Mouse (Mus musculus) bone marrow macrophage, adult 2 months (primary cell): ENCODE data around the gene Ppp1r3d. TPM values are rescaled to one million over a fixed set of nuclear protein-coding genes. Genes with fewer than 3 reads are reported as not detected.

Experiments used
- H3K27ac ChIP-seq: 2 replicates; pipeline ENCODE4 v1.5.1; 2012; ENCODE audit warnings: low read depth, low read length; ENCODE audit not compliant: insufficient read depth
- H3K4me1 ChIP-seq: 2 replicates; pipeline ENCODE4 v1.6.1; 2012; ENCODE audit warnings: low read length; ENCODE audit not compliant: control insufficient read depth, insufficient read depth
- H3K4me3 ChIP-seq: 2 replicates; pipeline ENCODE4 v1.5.1; 2012; ENCODE audit warnings: mild to moderate bottlenecking, low read length, moderate library complexity; ENCODE audit not compliant: insufficient read depth
- CTCF ChIP-seq: IDR thresholded peaks from 2 replicates; pipeline ENCODE4 v1.5.1; 2012; ENCODE audit warnings: low read depth, mild to moderate bottlenecking, low read length, moderate library complexity
- POLR2A ChIP-seq: IDR thresholded peaks from 2 replicates; pipeline ENCODE4 v1.6.1; 2012; ENCODE audit warnings: mild to moderate bottlenecking, low read depth, low read length, borderline replicate concordance
- polyA plus RNA-seq: library from polyadenylated mRNA; stranded (reverse); fragments of >200 nt; gene quantifications from 2 replicates; pipeline ENCODE4 v1.2.4, GENCODE M21; 2012; ENCODE audit not compliant: missing spikeins, insufficient read depth, insufficient read length

Ppp1r3d gene
- polyA plus RNA-seq, 1 experiment, result 1.9 TPM

- no peak for TF ChIP-seq POLR2A
- TF ChIP-seq CTCF, result no peak
- Histone ChIP-seq H3K27ac (no peak overlapping the region), H3K4me3 (no peak overlapping the region), H3K4me1 (no peaks in the 10 kb centered on the region)
These were observed 19.2 kb upstream of the Ppp1r3d start for GRCm38 (mm10) chr2:178433495-178433894.

- H3K4me1 ChIP-seq, result no peaks in the 10 kb centered on the region
These were observed 16.0 kb upstream of the Ppp1r3d start, which contains the start of gene Cdh26 for GRCm38 (mm10) chr2:178430231-178430630. TSS of gene Cdh26 (plus strand) at chr2:178430531.

GRCm38 (mm10) chr2:178429426-178429825, 15.2 kb upstream of the Ppp1r3d start:
- no peak overlapping the region for H3K27ac ChIP-seq

More at GRCm38 (mm10) chr2:178430231-178430630, 16.0 kb upstream of the Ppp1r3d start, which contains the start of gene Cdh26:
- H3K27ac ChIP-seq, result no peak within 1 kb of the TSS
- no peak within 1 kb of the TSS for H3K4me3 ChIP-seq
- no peak for TF ChIP-seq CTCF
- TF ChIP-seq POLR2A, result no peak

GRCm38 (mm10) chr2:178428676-178429075, 14.4 kb upstream of the Ppp1r3d start:
- no peak overlapping the region for H3K27ac ChIP-seq
- no peaks in the 10 kb centered on the region for H3K4me1 ChIP-seq
- H3K4me3 ChIP-seq, result no peak overlapping the region
- no peak for TF ChIP-seq POLR2A
- no peak for TF ChIP-seq CTCF

More at GRCm38 (mm10) chr2:178429426-178429825, 15.2 kb upstream of the Ppp1r3d start:
- Histone ChIP-seq H3K4me1 (no peaks in the 10 kb centered on the region), H3K4me3 (no peak overlapping the region)
- no peak for TF ChIP-seq CTCF
- TF ChIP-seq POLR2A, result no peak

GRCm38 (mm10) chr2:178428183-178428582, 13.9 kb upstream of the Ppp1r3d start:
- H3K4me1 ChIP-seq, result no peaks in the 10 kb centered on the region
- no peak overlapping the region for H3K27ac ChIP-seq
- H3K4me3 ChIP-seq, result no peak overlapping the region
- TF ChIP-seq POLR2A, result no peak

GRCm38 (mm10) chr2:178427181-178427580, 12.9 kb upstream of the Ppp1r3d start:
- Histone ChIP-seq H3K4me3 (no peak overlapping the region), H3K4me1 (no peaks in the 10 kb centered on the region), H3K27ac (no peak overlapping the region)
- TF ChIP-seq POLR2A, result no peak
- TF ChIP-seq CTCF, result no peak

- no peak overlapping the region for H3K27ac ChIP-seq
- H3K4me1 ChIP-seq, result no peaks in the 10 kb centered on the region
- TF ChIP-seq CTCF (no peak), POLR2A (no peak)
- H3K4me3 ChIP-seq, result no peak overlapping the region
These were observed 12.0 kb upstream of the Ppp1r3d start for GRCm38 (mm10) chr2:178426229-178426628.

GRCm38 (mm10) chr2:178423223-178423622, 9.0 kb upstream of the Ppp1r3d start:
- no peak for TF ChIP-seq CTCF
- TF ChIP-seq POLR2A, result no peak
- Histone ChIP-seq H3K4me1 (no peaks in the 10 kb centered on the region), H3K4me3 (no peak overlapping the region), H3K27ac (no peak overlapping the region)

GRCm38 (mm10) chr2:178422186-178422585, 7.9 kb upstream of the Ppp1r3d start:
- Histone ChIP-seq H3K4me3 (no peak overlapping the region), H3K4me1 (no peaks in the 10 kb centered on the region), H3K27ac (no peak overlapping the region)
- TF ChIP-seq POLR2A, result no peak
- TF ChIP-seq CTCF, result no peak

GRCm38 (mm10) chr2:178421603-178422002, 7.3 kb upstream of the Ppp1r3d start:
- Histone ChIP-seq H3K4me1 (no peaks in the 10 kb centered on the region), H3K27ac (no peak overlapping the region), H3K4me3 (no peak overlapping the region)
- TF ChIP-seq CTCF (no peak), POLR2A (no peak)

- no peak overlapping the region for H3K4me3 ChIP-seq
- H3K4me1 ChIP-seq, result no peaks in the 10 kb centered on the region
- no peak for TF ChIP-seq POLR2A
- no peak for TF ChIP-seq CTCF
These were observed 6.3 kb upstream of the Ppp1r3d start for GRCm38 (mm10) chr2:178420576-178420975.

More at GRCm38 (mm10) chr2:178420576-178420975, 6.3 kb upstream of the Ppp1r3d start:
- H3K27ac ChIP-seq, result no peak overlapping the region
